Mouse (Mus musculus) ES-Bruce4 (cell line): ENCODE results near the gene Gpr12.

ENCODE experiments used
- CTCF ChIP-seq: IDR thresholded peaks from one replicate; pipeline ENCODE4 v1.8.1; 2011; ENCODE audit warnings: low read depth, low read length
- EP300 ChIP-seq: IDR thresholded peaks from 2 replicates; pipeline ENCODE4 v1.6.1; 2011; ENCODE audit warnings: low read depth, low read length; ENCODE audit not compliant: insufficient read depth
- POLR2A ChIP-seq: IDR thresholded peaks from one replicate; pipeline ENCODE4 v1.8.1; 2011; ENCODE audit warnings: low read length; ENCODE audit not compliant: insufficient read depth

GRCm38 (mm10) chr5:146586357-146587070 lies 1.5 kb upstream of the Gpr12 start:
- TF ChIP-seq CTCF (peak; percentile 24), POLR2A (no peak), EP300 (no peak)
